Mouse (Mus musculus): Measurements from ENCODE around the gene Ppp1r36. TPM values are rescaled to one million over a fixed set of nuclear protein-coding genes. Genes with fewer than 3 reads are reported as not detected.
A peak's percentile ranks its signal among the peaks of the same experiment; 100 is the strongest.

The Ppp1r36 gene
- polyA plus RNA-seq, 1 experiment, result 80.4 TPM

DNA sequence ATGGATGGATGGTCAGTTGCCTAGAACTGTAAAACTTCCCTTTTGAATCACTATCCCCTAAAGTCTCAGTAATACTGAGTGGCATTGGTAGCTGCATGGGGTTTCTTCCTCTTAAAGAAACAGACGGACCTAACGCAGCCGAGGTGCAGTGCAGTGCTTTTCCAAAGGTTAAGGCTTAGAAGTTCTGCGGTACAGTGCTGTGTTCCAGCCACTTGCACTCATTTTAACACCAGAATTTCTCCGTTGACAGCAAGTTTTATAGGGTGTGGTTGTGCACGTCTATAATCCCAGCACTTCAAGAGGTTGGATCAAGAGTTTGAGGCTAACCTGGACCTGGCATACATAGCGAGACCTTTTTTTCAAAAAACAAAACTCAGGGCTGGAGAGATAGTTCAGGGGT lies 45.3 kb upstream of the Ppp1r36 start:
- no peak overlapping the region for H3K27ac ChIP-seq (ENCODE audit: control insufficient read depth, insufficient read depth, low read depth, low read length)

DNA sequence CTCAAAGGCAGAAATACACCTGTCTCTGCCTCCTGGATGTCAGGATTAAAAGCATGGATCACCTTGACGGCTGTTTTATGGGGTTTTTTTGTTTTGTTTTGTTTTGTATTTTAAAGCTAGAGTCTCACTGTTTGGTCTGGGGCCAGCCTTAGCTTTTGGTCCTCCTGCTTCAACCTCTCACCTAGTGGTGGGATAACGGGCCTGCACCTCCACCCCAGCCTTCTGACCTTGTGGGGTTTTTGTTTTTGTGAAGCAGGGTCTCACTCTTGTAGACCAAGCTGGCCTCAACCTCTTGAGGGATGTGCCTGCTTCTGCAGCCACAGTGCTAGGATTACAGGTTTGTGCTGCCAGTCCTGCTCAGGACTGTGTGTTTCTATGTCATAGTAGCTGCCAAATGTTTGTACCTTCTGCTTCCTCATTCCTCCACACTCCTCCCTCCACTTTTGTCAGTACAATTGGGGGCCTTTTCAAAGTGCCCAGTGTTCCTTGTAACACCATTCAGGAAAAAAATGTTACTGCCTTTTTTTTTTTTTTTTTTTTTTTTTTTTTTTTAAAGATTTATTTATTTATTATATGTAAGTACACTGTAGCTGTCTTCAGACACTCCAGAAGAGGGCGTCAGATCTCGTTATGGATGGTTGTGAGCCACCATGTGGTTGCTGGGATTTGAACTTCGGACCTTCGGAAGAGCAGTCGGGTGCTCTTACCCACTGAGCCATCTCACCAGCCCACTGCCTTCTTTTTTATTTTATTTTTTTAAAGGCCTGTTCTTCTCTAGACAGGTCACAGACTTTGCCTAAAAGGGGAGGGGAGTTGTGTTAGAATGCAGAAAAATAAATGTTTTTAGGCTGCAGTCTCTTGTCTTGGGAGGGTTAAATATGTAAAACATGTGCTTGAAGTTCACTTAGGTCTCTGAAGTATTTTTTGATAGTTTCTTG lies 44.2 kb upstream of the Ppp1r36 start:
- no peaks in the 10 kb centered on the region for H3K36me3 ChIP-seq (ENCODE audit: control insufficient read depth, insufficient read depth, low read length)
- no peak overlapping the region for H3K27ac ChIP-seq (ENCODE audit: control insufficient read depth, insufficient read depth, low read depth, low read length)
- no peak for TF ChIP-seq CTCF (IDR thresholded peaks at IDR 0.05; ENCODE audit: control insufficient read depth, insufficient read depth, insufficient replicate concordance, low read depth, low read length)
- TF ChIP-seq POLR2A (IDR thresholded peaks at IDR 0.05; ENCODE audit: control insufficient read depth, low read depth, low read length), result no peak
- H3K4me1 ChIP-seq (ENCODE audit: control insufficient read depth, insufficient read depth, low read length), result peaks cover 7% of the 10 kb centered on the region
- H3K27me3 ChIP-seq (ENCODE audit: control insufficient read depth, insufficient read depth, low read length), result no peaks in the 10 kb centered on the region
- H3K4me3 ChIP-seq (ENCODE audit: control insufficient read depth, low read depth, low read length), result no peak overlapping the region

More for the DNA sequence above, 45.3 kb upstream of the Ppp1r36 start:
- no peak overlapping the region for H3K4me3 ChIP-seq (ENCODE audit: control insufficient read depth, low read depth, low read length)
- H3K36me3 ChIP-seq (ENCODE audit: control insufficient read depth, insufficient read depth, low read length), result no peaks in the 10 kb centered on the region; the same call in 1 of the 2 replicates
- H3K4me1 ChIP-seq (ENCODE audit: control insufficient read depth, insufficient read depth, low read length), result peaks cover 11% of the 10 kb centered on the region
- no peaks in the 10 kb centered on the region for H3K27me3 ChIP-seq (ENCODE audit: control insufficient read depth, insufficient read depth, low read length)
- no peak for TF ChIP-seq CTCF (IDR thresholded peaks at IDR 0.05; ENCODE audit: control insufficient read depth, insufficient read depth, insufficient replicate concordance, low read depth, low read length)
- no peak for TF ChIP-seq POLR2A (IDR thresholded peaks at IDR 0.05; ENCODE audit: control insufficient read depth, low read depth, low read length)

DNA sequence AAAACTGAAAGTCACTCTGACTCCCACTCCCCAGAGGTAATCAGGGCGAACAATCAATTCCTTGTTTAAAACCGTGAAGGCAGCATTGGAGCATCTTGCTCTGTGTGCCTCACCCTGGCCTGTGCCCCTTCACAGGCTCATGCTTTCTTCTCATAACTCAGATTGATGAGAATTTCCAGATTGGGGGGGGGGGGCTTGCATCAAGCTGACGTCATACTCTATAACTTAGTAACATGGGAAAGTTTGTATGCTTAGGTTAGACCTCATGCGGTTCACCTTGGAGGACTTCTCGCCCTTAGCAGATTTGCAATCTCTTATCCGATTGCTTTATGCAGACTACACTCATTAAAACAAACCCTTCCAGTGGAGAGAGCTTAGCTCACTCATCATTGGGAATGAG lies 43.3 kb upstream of the Ppp1r36 start:
- Histone ChIP-seq H3K36me3 (ENCODE audit: control insufficient read depth, insufficient read depth, low read length) (no peaks in the 10 kb centered on the region), H3K27ac (ENCODE audit: control insufficient read depth, insufficient read depth, low read depth, low read length) (no peak overlapping the region), H3K4me1 (ENCODE audit: control insufficient read depth, insufficient read depth, low read length) (peaks cover 6% of the 10 kb centered on the region), H3K4me3 (ENCODE audit: control insufficient read depth, low read depth, low read length) (no peak overlapping the region), H3K27me3 (ENCODE audit: control insufficient read depth, insufficient read depth, low read length) (no peaks in the 10 kb centered on the region)
- TF ChIP-seq CTCF (IDR thresholded peaks at IDR 0.05; ENCODE audit: control insufficient read depth, insufficient read depth, insufficient replicate concordance, low read depth, low read length) (no peak), POLR2A (IDR thresholded peaks at IDR 0.05; ENCODE audit: control insufficient read depth, low read depth, low read length) (no peak)

DNA sequence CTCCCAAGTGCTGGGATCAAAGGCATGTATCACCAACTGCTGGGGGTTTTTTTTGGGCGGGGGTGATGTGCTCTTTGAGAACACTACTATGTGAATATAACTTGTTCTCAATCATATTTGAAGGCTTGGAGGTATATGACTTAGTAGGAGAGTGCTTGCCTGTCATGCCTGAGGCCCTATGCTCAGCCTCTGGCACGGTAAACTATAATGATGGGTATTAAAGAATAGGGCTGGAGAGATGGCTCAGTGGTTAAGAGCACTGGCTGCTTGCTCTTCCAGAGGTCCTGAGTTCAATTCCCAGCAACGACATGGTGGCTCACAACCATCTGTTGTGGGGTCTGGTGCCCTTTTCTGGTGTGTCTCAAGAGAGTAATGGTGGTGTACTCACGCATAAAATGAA lies 42.4 kb upstream of the Ppp1r36 start:
- Histone ChIP-seq H3K27ac (ENCODE audit: control insufficient read depth, insufficient read depth, low read depth, low read length) (no peak overlapping the region), H3K4me3 (ENCODE audit: control insufficient read depth, low read depth, low read length) (no peak overlapping the region), H3K36me3 (ENCODE audit: control insufficient read depth, insufficient read depth, low read length) (no peaks in the 10 kb centered on the region), H3K27me3 (ENCODE audit: control insufficient read depth, insufficient read depth, low read length) (no peaks in the 10 kb centered on the region), H3K4me1 (ENCODE audit: control insufficient read depth, insufficient read depth, low read length) (peaks cover 6% of the 10 kb centered on the region)
- no peak for TF ChIP-seq CTCF (IDR thresholded peaks at IDR 0.05; ENCODE audit: control insufficient read depth, insufficient read depth, insufficient replicate concordance, low read depth, low read length)
- TF ChIP-seq POLR2A (IDR thresholded peaks at IDR 0.05; ENCODE audit: control insufficient read depth, low read depth, low read length), result no peak

DNA sequence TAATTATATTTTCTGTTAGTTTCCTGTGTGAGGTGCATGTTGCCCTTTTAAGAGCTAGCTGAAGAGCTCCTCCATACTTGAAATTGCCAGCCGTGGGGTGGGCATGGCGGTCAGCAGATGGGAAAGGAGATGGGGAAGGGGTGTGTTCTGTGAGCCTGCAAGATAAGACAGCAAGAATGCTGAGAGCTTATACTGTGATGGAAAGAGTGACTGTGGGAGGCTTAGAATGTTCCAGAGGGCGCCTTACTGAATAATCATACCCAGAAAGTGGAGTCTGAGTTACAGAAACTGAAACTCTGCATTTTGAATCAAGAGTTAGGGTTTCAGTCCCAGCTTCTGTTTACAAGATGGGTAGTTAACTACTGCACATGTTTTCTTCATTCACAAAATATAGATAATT lies 41.8 kb upstream of the Ppp1r36 start:
- peaks cover 6% of the 10 kb centered on the region for H3K4me1 ChIP-seq (ENCODE audit: control insufficient read depth, insufficient read depth, low read length)
- H3K27ac ChIP-seq (ENCODE audit: control insufficient read depth, insufficient read depth, low read depth, low read length), result no peak overlapping the region
- TF ChIP-seq CTCF (IDR thresholded peaks at IDR 0.05; ENCODE audit: control insufficient read depth, insufficient read depth, insufficient replicate concordance, low read depth, low read length), result no peak
- no peak for TF ChIP-seq POLR2A (IDR thresholded peaks at IDR 0.05; ENCODE audit: control insufficient read depth, low read depth, low read length)
- H3K4me3 ChIP-seq (ENCODE audit: control insufficient read depth, low read depth, low read length), result no peak overlapping the region
- no peaks in the 10 kb centered on the region for H3K36me3 ChIP-seq (ENCODE audit: control insufficient read depth, insufficient read depth, low read length)
- H3K27me3 ChIP-seq (ENCODE audit: control insufficient read depth, insufficient read depth, low read length), result no peaks in the 10 kb centered on the region

DNA sequence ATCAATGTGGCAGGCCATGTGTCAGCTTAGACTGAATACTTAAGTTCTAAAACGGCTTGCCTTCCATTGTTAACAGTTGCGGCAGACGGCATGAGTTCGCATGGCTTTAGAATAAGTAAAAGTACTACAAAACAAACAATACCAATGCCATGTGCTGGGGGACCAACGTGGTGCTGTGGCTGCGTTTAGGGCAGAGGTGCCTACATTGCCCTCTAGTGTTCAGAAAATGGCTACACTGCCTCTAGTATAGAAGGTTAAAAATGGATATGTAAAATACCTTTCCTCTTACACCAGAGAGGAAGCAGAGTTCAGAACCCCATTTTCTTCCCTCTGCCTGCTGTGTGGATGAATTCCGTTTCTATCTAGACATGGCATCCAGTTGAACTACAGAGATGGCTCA lies 40.7 kb upstream of the Ppp1r36 start:
- TF ChIP-seq CTCF (IDR thresholded peaks at IDR 0.05; ENCODE audit: control insufficient read depth, insufficient read depth, insufficient replicate concordance, low read depth, low read length) (peak; percentile 38; the same call in 1 of the 2 replicates), POLR2A (IDR thresholded peaks at IDR 0.05; ENCODE audit: control insufficient read depth, low read depth, low read length) (no peak)
- H3K27me3 ChIP-seq (ENCODE audit: control insufficient read depth, insufficient read depth, low read length), result no peaks in the 10 kb centered on the region

DNA sequence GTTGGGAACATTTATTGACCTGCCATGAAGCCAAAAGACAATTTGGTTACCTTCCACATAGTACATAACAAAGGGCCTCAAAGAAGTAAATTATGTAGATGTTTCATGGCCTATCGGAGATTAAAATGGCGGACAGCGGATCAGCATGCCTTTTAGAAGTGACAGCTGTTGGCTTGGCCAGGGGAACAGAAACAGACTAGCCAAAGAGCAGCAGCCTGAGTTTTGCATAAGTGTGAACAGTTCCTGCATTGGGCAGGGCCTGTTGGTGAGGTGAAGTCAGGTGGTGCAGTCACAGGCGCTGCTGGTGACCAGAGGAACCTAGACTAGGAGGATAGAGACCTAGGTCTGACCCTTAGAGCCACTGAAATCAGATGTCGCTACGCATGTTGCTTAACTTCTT lies 40.3 kb upstream of the Ppp1r36 start:
- Histone ChIP-seq H3K27me3 (ENCODE audit: control insufficient read depth, insufficient read depth, low read length) (no peaks in the 10 kb centered on the region), H3K4me1 (ENCODE audit: control insufficient read depth, insufficient read depth, low read length) (peaks cover under 1% of the 10 kb centered on the region; the same call in 1 of the 2 replicates), H3K27ac (ENCODE audit: control insufficient read depth, insufficient read depth, low read depth, low read length) (no peak overlapping the region), H3K36me3 (ENCODE audit: control insufficient read depth, insufficient read depth, low read length) (no peaks in the 10 kb centered on the region), H3K4me3 (ENCODE audit: control insufficient read depth, low read depth, low read length) (no peak overlapping the region)
- TF ChIP-seq CTCF (IDR thresholded peaks at IDR 0.05; ENCODE audit: control insufficient read depth, insufficient read depth, insufficient replicate concordance, low read depth, low read length) (no peak), POLR2A (IDR thresholded peaks at IDR 0.05; ENCODE audit: control insufficient read depth, low read depth, low read length) (no peak)

More for the DNA sequence above, 40.7 kb upstream of the Ppp1r36 start:
- peaks cover 3% of the 10 kb centered on the region for H3K4me1 ChIP-seq (ENCODE audit: control insufficient read depth, insufficient read depth, low read length)
- no peak overlapping the region for H3K4me3 ChIP-seq (ENCODE audit: control insufficient read depth, low read depth, low read length)
- no peak overlapping the region for H3K27ac ChIP-seq (ENCODE audit: control insufficient read depth, insufficient read depth, low read depth, low read length)
- no peaks in the 10 kb centered on the region for H3K36me3 ChIP-seq (ENCODE audit: control insufficient read depth, insufficient read depth, low read length)
